Mouse (Mus musculus) olfactory bulb, adult 2 months (tissue): ENCODE results near the gene Ptbp2. TPM values are rescaled to one million over a fixed set of nuclear protein-coding genes. Genes with fewer than 3 reads are reported as not detected.

ENCODE experiments used
- H3K27ac ChIP-seq: fragments of 200-500 bp; 2 replicates; pipeline ENCODE4 v1.5.1; 2012; ENCODE audit warnings: low read depth, low read length; ENCODE audit not compliant: insufficient read depth
- H3K4me1 ChIP-seq: fragments of 200-500 bp; 2 replicates; pipeline ENCODE4 v1.6.1; 2012; ENCODE audit warnings: low read length; ENCODE audit not compliant: control insufficient read depth, insufficient read depth
- H3K4me3 ChIP-seq: fragments of 200-500 bp; 2 replicates; pipeline ENCODE4 v1.5.1; 2012; ENCODE audit warnings: mild to moderate bottlenecking, low read depth, low read length, moderate library complexity; ENCODE audit not compliant: insufficient read depth
- CTCF ChIP-seq: fragments of 200-500 bp; IDR thresholded peaks from 2 replicates; pipeline ENCODE4 v1.5.1; 2012; ENCODE audit warnings: low read depth, mild to moderate bottlenecking, low read length, moderate library complexity; ENCODE audit not compliant: insufficient read depth
- POLR2A ChIP-seq: fragments of 200-500 bp; IDR thresholded peaks from 2 replicates; pipeline ENCODE4 v1.6.1; 2012; ENCODE audit warnings: mild to moderate bottlenecking, low read depth, low read length, moderate library complexity; ENCODE audit not compliant: insufficient read depth
- WGBS: fragments of 180-500 bp; shearing (Covaris S2); methylation state at CpG from one replicate; pipeline ENCODE4 v1.1.7; 2018; 5-methylcytosine and 5-hydroxymethylcytosine counted together
- polyA plus RNA-seq: library from polyadenylated mRNA; stranded (reverse); fragments of >200 nt; gene quantifications from 2 replicates; pipeline ENCODE4 v1.2.4, GENCODE M21; 2012; ENCODE audit warnings: low replicate concordance; ENCODE audit not compliant: missing spikeins, insufficient read depth, insufficient read length

Gene Ptbp2
- polyA plus RNA-seq, 1 experiment, result 151 TPM

GRCm38 (mm10) chr3:119778431-119778830 lies 5.8 kb downstream of the Ptbp2 start:
- Histone ChIP-seq H3K4me1 (peaks cover under 1% of the 10 kb centered on the region), H3K4me3 (no peak overlapping the region), H3K27ac (no peak overlapping the region)
- 58% methylated on average over 2 of the region's 2 CpGs for WGBS
- TF ChIP-seq POLR2A, result no peak

- no peak overlapping the region for H3K27ac ChIP-seq
- no peak overlapping the region for H3K4me3 ChIP-seq
- 0 out of 2 replicates have a peak, but pooled peaks cover 2% of the 10 kb centered on the region for H3K4me1 ChIP-seq
- TF ChIP-seq POLR2A (no peak), CTCF (no peak)
- 81% methylated on average over 5 of the region's 5 CpGs for WGBS
Observed at GRCm38 (mm10) chr3:119776129-119776528, 8.1 kb downstream of the Ptbp2 start.

DNA sequence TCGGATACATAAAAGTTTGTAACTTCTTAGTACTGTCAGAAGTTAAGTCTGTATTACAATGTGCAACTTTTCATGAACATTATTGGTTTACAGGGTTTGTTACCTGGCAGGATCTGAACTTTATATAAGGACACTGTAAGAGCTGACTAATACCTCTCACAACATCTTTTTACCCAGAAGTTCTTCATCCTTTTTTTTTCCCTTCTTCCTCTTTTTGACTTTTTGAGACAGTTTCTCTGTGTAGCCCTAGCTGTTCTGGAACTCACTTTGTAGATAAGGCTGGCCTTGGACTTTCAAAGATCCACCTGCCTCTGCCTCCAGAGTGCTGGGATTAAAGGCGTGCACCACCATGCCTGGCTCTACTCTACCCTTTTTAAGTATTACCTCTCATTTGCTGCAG lies 11.5 kb downstream of the Ptbp2 start:
- Histone ChIP-seq H3K4me1 (0 out of 2 replicates have a peak, but pooled peaks cover 2% of the 10 kb centered on the region), H3K27ac (no peak overlapping the region), H3K4me3 (no peak overlapping the region)
- TF ChIP-seq CTCF, result no peak
- 84% methylated on average over 2 of the region's 2 CpGs for WGBS

DNA sequence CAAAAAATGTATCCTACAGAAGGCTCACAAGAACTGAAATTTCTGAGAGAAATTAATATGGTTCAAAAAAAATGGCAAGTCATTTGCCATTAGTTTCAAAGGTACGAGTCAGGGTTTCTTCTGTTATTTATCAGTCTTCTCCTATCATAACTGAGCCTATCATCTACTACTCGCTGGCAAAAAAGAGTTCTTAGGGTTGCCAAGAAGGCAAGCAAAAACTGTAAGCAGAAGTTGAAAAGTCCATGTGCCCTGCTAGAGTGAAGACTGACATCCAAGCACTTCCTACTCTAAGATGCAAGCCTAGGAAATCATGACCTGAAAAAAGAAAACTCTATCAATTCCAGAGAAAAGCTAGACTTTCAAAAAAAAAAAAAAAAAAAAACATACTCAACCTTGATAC lies 20.5 kb downstream of the Ptbp2 start:
- H3K4me3 ChIP-seq, result no peak overlapping the region
- WGBS, result 88% methylated on average over 2 of the region's 2 CpGs
- H3K4me1 ChIP-seq, result no peaks in the 10 kb centered on the region
- no peak overlapping the region for H3K27ac ChIP-seq
- TF ChIP-seq CTCF (no peak), POLR2A (no peak)

DNA sequence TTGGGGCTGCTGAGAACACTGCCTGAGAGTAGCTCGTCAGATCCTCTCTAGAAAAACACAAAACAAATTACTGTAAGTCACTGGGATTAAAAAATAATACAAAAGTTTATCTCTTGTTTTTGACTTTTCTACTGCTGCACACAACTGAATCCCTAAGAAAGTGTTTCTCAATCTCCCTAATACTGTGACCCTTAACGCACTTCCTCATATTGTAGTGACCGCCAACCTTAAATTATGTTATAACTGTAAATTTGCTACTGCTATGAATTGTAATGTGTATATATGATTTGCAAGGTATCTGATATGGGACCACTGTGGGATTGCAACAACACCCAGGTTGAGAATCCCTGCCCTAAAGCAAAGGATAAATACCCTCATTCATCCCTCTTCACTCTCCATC lies 22.5 kb downstream of the Ptbp2 start:
- TF ChIP-seq CTCF, result no peak
- TF ChIP-seq POLR2A, result no peak
- Histone ChIP-seq H3K27ac (no peak overlapping the region), H3K4me1 (no peaks in the 10 kb centered on the region), H3K4me3 (no peak overlapping the region)
- 94% methylated on average over 3 of the region's 3 CpGs for WGBS

DNA sequence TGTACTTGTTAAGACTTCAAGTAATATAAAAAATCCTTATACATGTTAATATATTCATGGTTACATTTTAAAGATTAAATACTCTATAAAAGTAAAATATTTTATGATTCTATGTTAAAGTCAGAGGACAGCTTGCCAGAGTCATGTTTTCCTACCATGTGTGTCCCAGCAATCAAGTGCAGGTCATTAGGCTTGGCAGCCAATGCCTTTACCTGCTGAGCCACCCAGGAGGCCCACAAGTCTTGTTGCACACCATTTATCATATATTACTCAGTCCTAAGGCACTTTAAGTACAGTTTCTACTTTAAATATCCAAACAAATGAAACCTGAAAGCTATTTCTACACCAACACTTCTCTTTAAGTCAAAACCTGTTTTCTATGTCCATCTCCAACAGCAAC lies 30.5 kb downstream of the Ptbp2 start:
- TF ChIP-seq CTCF (no peak), POLR2A (no peak)
- peaks cover 2% of the 10 kb centered on the region; the same call in 1 of the 2 replicates for H3K4me1 ChIP-seq
- no peak overlapping the region for H3K4me3 ChIP-seq
- no peak overlapping the region for H3K27ac ChIP-seq

DNA sequence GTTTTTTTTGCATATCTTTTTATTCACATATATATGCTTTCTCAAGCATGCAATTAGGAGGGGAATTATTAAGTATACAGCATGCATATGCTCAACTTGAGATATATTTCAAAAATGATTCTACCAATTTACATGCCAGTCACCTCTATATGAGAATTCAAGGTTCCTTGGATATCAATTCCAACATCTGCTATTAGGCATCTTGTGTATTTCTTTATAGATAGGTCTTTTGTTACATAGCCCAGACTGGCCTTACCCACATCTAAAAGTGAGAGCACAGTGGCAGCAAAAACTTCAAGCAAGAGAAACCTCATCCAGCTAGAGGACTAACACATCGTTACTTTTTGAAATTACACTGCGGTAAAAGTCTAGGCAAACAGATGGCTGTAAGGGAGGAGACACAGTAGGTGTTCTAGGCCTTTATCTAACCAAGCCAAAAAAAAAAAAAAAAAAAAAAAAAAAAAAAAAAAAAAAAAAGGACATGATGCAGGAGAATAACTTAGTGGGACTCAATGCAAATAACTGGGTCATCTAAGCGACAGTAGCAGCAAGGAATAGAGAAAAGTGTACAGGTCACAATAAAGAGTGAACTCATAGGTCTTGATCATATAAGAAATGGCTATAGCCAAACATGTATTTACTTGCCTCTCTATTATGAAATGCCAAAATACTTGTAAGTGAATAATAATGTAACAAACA lies 34.6 kb downstream of the Ptbp2 start:
- H3K4me1 ChIP-seq, result peaks cover 2% of the 10 kb centered on the region; the same call in 1 of the 2 replicates
- WGBS, result 60% methylated on average over 3 of the region's 3 CpGs
- H3K4me3 ChIP-seq, result no peak overlapping the region
- no peak overlapping the region for H3K27ac ChIP-seq
- TF ChIP-seq POLR2A (no peak), CTCF (no peak)

DNA sequence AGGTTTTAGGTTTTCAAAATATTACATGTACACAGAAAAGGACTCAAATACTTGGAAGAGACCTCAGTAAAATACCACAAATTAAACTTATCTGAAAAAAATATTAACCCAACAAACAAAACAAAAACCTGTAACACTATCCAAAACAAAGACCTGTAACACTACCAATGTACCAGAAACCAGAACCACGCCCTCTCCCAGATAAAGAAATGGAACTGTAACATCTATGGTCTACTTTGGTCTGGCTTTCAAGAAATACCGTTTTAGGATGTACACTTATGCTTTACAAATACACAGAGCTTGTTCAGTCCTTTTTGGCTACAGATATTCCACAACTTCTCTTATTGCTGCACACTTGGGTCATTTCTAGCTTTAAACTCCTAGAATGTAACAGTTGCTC lies 35.1 kb downstream of the Ptbp2 start:
- H3K4me3 ChIP-seq, result no peak overlapping the region
- H3K27ac ChIP-seq, result no peak overlapping the region
- WGBS, result 92% methylated on average over 2 of the region's 2 CpGs
- no peak for TF ChIP-seq CTCF
- TF ChIP-seq POLR2A, result no peak
- peaks cover 2% of the 10 kb centered on the region; the same call in 1 of the 2 replicates for H3K4me1 ChIP-seq

GRCm38 (mm10) chr3:119746656-119747055 lies 37.6 kb downstream of the Ptbp2 start:
- Histone ChIP-seq H3K4me1 (no peaks in the 10 kb centered on the region), H3K4me3 (no peak overlapping the region), H3K27ac (no peak overlapping the region)
- TF ChIP-seq POLR2A (no peak), CTCF (no peak)
- WGBS, result 87% methylated on average over 2 of the region's 2 CpGs

- no peaks in the 10 kb centered on the region for H3K4me1 ChIP-seq
- WGBS, result 30% methylated on average over 1 of the region's 1 CpGs
- TF ChIP-seq CTCF (no peak), POLR2A (no peak)
- H3K27ac ChIP-seq, result no peak overlapping the region
- H3K4me3 ChIP-seq, result no peak overlapping the region
Observed at GRCm38 (mm10) chr3:119745801-119746200, 38.5 kb downstream of the Ptbp2 start.
